Mouse (Mus musculus) MEL (cell line): ENCODE measurements around the gene Efna2.

Source experiments
- CTCF ChIP-seq, 3 experiments: IDR thresholded peaks in 2 of 3; conservative IDR thresholded peaks in 1 of 3; 2 replicates each; pipeline ENCODE4 v1.5.1; 2011 to 2012; ENCODE audit warnings: low read length in 3 of 3, low read depth in 2 of 3, mild to moderate bottlenecking in 2 of 3, improper control_type of control experiment in 1 of 3, inconsistent platforms in 1 of 3, mixed read lengths in 1 of 3, moderate library complexity in 1 of 3; ENCODE audit not compliant: control insufficient read depth in 1 of 3, insufficient read depth in 1 of 3, poor library complexity in 1 of 3, severe bottlenecking in 1 of 3
- EP300 ChIP-seq, 2 experiments: IDR thresholded peaks; 2 replicates each; pipeline ENCODE4 v1.6.1; 2011; ENCODE audit warnings: improper control_type of control experiment in 2 of 2, low read length in 2 of 2, low read depth in 1 of 2, mild to moderate bottlenecking in 1 of 2
- KAT2A ChIP-seq: conservative IDR thresholded peaks from 2 replicates; pipeline ENCODE4 v1.6.1; 2012; ENCODE audit warnings: low read depth, low read length, improper control_type of control experiment, inconsistent platforms
- MAFK ChIP-seq: IDR thresholded peaks from 2 replicates; pipeline ENCODE4 v1.6.1; 2011; ENCODE audit warnings: low read depth, mild to moderate bottlenecking, low read length, improper control_type of control experiment, borderline replicate concordance
- TAL1 ChIP-seq: IDR thresholded peaks from 2 replicates; pipeline ENCODE4 v1.6.1; 2012; ENCODE audit warnings: mild to moderate bottlenecking, inconsistent platforms, low read length, moderate library complexity, mixed read lengths
- ZMIZ1 ChIP-seq: IDR thresholded peaks from 2 replicates; pipeline ENCODE4 v1.6.1; 2012; ENCODE audit warnings: low read depth, mild to moderate bottlenecking, inconsistent platforms, low read length, improper control_type of control experiment, moderate library complexity

DNA sequence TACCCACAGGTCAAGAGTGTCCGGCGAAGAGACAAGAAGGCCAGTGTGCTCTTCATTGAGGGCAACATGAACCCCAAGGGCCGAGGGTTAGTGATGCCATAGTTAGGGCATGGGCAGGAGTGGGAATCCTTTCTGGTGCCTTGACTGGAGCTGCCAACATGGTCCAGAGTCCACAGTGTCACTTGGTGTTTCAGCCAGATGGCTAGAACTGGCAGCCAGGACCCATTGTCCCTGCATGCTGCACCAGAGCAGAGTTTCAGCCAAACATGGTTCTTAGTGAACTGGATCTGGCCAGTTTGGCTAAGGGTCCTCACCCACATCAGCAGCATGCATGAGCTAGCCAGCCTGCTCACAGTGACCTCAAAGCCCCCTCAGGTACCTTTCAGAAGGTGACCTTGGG is 59.0 kb downstream of the Efna2 start:
- TF ChIP-seq TAL1 (no peak), CTCF (IDR thresholded peaks at IDR 0.05 in 2 of 3, conservative IDR thresholded peaks at IDR 0.05 in 1 of 3; ENCODE audit: control insufficient read depth in 1 of 3, insufficient read depth in 1 of 3, low read depth in 2 of 3, low read length in 3 of 3, poor library complexity in 1 of 3, severe bottlenecking in 1 of 3) (no peak), MAFK (no peak), KAT2A (no peak), ZMIZ1 (no peak), EP300 (IDR thresholded peaks at IDR 0.05; ENCODE audit: low read depth in 1 of 2, low read length in 2 of 2) (no peak)
